Mouse (Mus musculus) pancreas, adult 10 weeks (tissue): ENCODE data around the gene Ift22. TPM values are rescaled to one million over a fixed set of nuclear protein-coding genes. Genes with fewer than 3 reads are reported as not detected.

Experiments used
- polyA plus RNA-seq: library from polyadenylated mRNA; stranded (reverse); fragments of 350-450 nt; fragmentation: Illumina TruSeq; extraction: RNeasy Lipid Tissue Mini Kit (QIAGEN cat#74804); gene quantifications from one replicate; pipeline ENCODE4 v1.2.3, GENCODE M21; 2015; ENCODE audit warnings: low read depth, low replicate concordance; ENCODE audit not compliant: insufficient read depth

The Ift22 gene
- 3.5 TPM for polyA plus RNA-seq

GRCm38 (mm10) chr5:136907991-136908857 lies at the start of gene Ift22:
Ift22 (plus strand) TSS chr5:136908150.

GRCm38 (mm10) chr5:136882788-136883439 lies 25.0 kb upstream of the Ift22 start, which contains the start of gene Col26a1:
Col26a1 (minus strand) TSS chr5:136883209.

GRCm38 (mm10) chr5:136953015-136953414 lies 45.1 kb downstream of the Ift22 start, which contains the start of gene Fis1:
Fis1 (plus strand) TSS chr5:136953275.

Other genes with a start within 250 kb of the Ift22 start
- gene Myl10, start 215.0 kb upstream of the Ift22 start, polyA plus RNA-seq: not detected
- not detected for gene Col26a1, start 24.9 kb upstream of the Ift22 start, polyA plus RNA-seq
- gene Fis1, start 45.1 kb downstream of the Ift22 start, polyA plus RNA-seq: 33.6 TPM
- gene Cldn15, start 58.5 kb downstream of the Ift22 start, polyA plus RNA-seq: 14.4 TPM
- 17.5 TPM for gene Plod3, start 78.9 kb downstream of the Ift22 start, polyA plus RNA-seq
- gene Znhit1, start 79.9 kb downstream of the Ift22 start, polyA plus RNA-seq: 18.3 TPM
- not detected for gene Vgf, start 118.2 kb downstream of the Ift22 start, polyA plus RNA-seq
- gene Ap1s1, start 138.0 kb downstream of the Ift22 start, polyA plus RNA-seq: 15.1 TPM
- 2.3 TPM for gene Serpine1, start 164.1 kb downstream of the Ift22 start, polyA plus RNA-seq
- gene Trim56, start 208.1 kb downstream of the Ift22 start, polyA plus RNA-seq: 5.6 TPM
- gene Muc3, start 241.2 kb downstream of the Ift22 start, polyA plus RNA-seq: not detected